Mouse (Mus musculus) layer of hippocampus, adult 2 months (tissue): ENCODE data around the gene Bank1. TPM values are rescaled to one million over a fixed set of nuclear protein-coding genes. Genes with fewer than 3 reads are reported as not detected.
"Not testable (repeated sequence)": the region's sequence is repeated elsewhere in the genome, so short reads cannot be mapped to it uniquely, and the experiment has no call there.

Experiments
- DNase-seq, 2 experiments: peaks; one replicate each; pipeline ENCODE4 v3.0.0; 2022; ENCODE audit warnings: low spot score in 2 of 2
- H3K27ac ChIP-seq: fragments of 200-600 bp; 2 replicates; pipeline ENCODE4 v1.8.1; 2022
- H3K4me3 ChIP-seq: fragments of 200-600 bp; 2 replicates; pipeline ENCODE4 v1.8.1; 2022; ENCODE audit warnings: mild to moderate bottlenecking
- CTCF ChIP-seq: fragments of 200-600 bp; conservative IDR thresholded peaks from 2 replicates; pipeline ENCODE4 v1.8.1; 2022; ENCODE audit warnings: antibody characterized with exemption, mild to moderate bottlenecking, moderate library complexity
- total RNA-seq, 2 experiments: library from RNA; stranded (reverse); gene quantifications; 2 replicates each; pipeline ENCODE4 v1.2.3; 2021

Bank1 gene
- total RNA-seq, 2 experiments from 2014 or later = 0.92 to 1.6 TPM

- TF ChIP-seq CTCF = no peak
- DNase-seq = no peak
- no peak overlapping the region for H3K4me3 ChIP-seq
- H3K27ac ChIP-seq = no peak overlapping the region
Observed at GRCm38 (mm10) chr3:136308487-136308886, 17.4 kb downstream of the Bank1 start.

GRCm38 (mm10) chr3:136306564-136307158 is 19.2 kb downstream of the Bank1 start:
- DNase-seq = no peak
- TF ChIP-seq CTCF = no peak
- Histone ChIP-seq H3K27ac (no peak overlapping the region), H3K4me3 (no peak overlapping the region)

GRCm38 (mm10) chr3:136302541-136302940 is 23.3 kb downstream of the Bank1 start:
- Histone ChIP-seq H3K4me3 (no peak overlapping the region), H3K27ac (no peak overlapping the region)
- DNase-seq = no peak
- no peak for TF ChIP-seq CTCF

GRCm38 (mm10) chr3:136300810-136301209 is 25.1 kb downstream of the Bank1 start:
- not testable (repeated sequence) for H3K4me3 ChIP-seq, H3K27ac ChIP-seq, DNase-seq

- no peak for DNase-seq
- no peak overlapping the region for H3K27ac ChIP-seq
- TF ChIP-seq CTCF = no peak
- H3K4me3 ChIP-seq = no peak overlapping the region
Observed at GRCm38 (mm10) chr3:136297355-136297754, 28.5 kb downstream of the Bank1 start.

GRCm38 (mm10) chr3:136295250-136295649 is 30.6 kb downstream of the Bank1 start:
- peak; percentile 35 to 72 for DNase-seq
- TF ChIP-seq CTCF = no peak
- Histone ChIP-seq H3K27ac (peak overlapping the region; percentile 84), H3K4me3 (no peak overlapping the region)

- Histone ChIP-seq H3K27ac (no peak overlapping the region), H3K4me3 (no peak overlapping the region)
- no peak for TF ChIP-seq CTCF
Observed at GRCm38 (mm10) chr3:136287883-136288282, 38.0 kb downstream of the Bank1 start.

GRCm38 (mm10) chr3:136264969-136265595 is 60.8 kb downstream of the Bank1 start:
- Histone ChIP-seq H3K27ac (no peak overlapping the region), H3K4me3 (no peak overlapping the region)
- no peak for DNase-seq
- TF ChIP-seq CTCF = no peak

More at GRCm38 (mm10) chr3:136287883-136288282, 38.0 kb downstream of the Bank1 start:
- no peak for DNase-seq

- TF ChIP-seq CTCF = no peak
- DNase-seq = no peak
- H3K27ac ChIP-seq = no peak overlapping the region
- no peak overlapping the region for H3K4me3 ChIP-seq
Observed at GRCm38 (mm10) chr3:136257761-136258160, 68.1 kb downstream of the Bank1 start.

GRCm38 (mm10) chr3:136254713-136255112 is 71.2 kb downstream of the Bank1 start:
- TF ChIP-seq CTCF = no peak
- no peak for DNase-seq
- H3K27ac ChIP-seq = no peak overlapping the region
- H3K4me3 ChIP-seq = no peak overlapping the region

- Histone ChIP-seq H3K4me3 (no peak overlapping the region), H3K27ac (no peak overlapping the region)
- TF ChIP-seq CTCF = no peak
- DNase-seq = no peak
Observed at GRCm38 (mm10) chr3:136252820-136253219, 73.0 kb downstream of the Bank1 start.

- Histone ChIP-seq H3K4me3 (no peak overlapping the region), H3K27ac (no peak overlapping the region)
- DNase-seq = no peak
- TF ChIP-seq CTCF = no peak
Observed at GRCm38 (mm10) chr3:136251578-136251977, 74.3 kb downstream of the Bank1 start.

- DNase-seq = no peak
- no peak overlapping the region for H3K4me3 ChIP-seq
- H3K27ac ChIP-seq = no peak overlapping the region
- TF ChIP-seq CTCF = no peak
Observed at GRCm38 (mm10) chr3:136247331-136247730, 78.5 kb downstream of the Bank1 start.

GRCm38 (mm10) chr3:136244931-136245330 is 80.9 kb downstream of the Bank1 start:
- TF ChIP-seq CTCF = no peak
- H3K4me3 ChIP-seq = no peak overlapping the region
- H3K27ac ChIP-seq = no peak overlapping the region
- DNase-seq = no peak
